Comparison of ENCODE assay signal across 11 mouse cellular contexts in genomic region chr7:116200951-116201351, GRCm38 (mm10).
A peak's percentile ranks its signal among the peaks of the same experiment; 100 is the strongest.
DNase-seq lines count a peak whose midpoint lies in the region; ATAC-seq and TF ChIP-seq lines count a peak whose summit lies in the region.
"Had no signal": no experiment of that assay in that cellular context is flagged by ENCODE, and none has a peak within 500 bp of the region (broad histone marks: within the 10 kb centered on the region; RNA-seq: fewer than 3 reads in every experiment).

No protein-coding gene starts in this region.

- ATAC-seq in heart, embryonic 16.5 days (replicated peaks; ENCODE audit: extremely low read depth, insufficient read depth, low FRiP score), result no peak
- no peak for ATAC-seq in heart, embryonic 11.5 days (replicated peaks; ENCODE audit: insufficient number of reproducible peaks, low FRiP score, low TSS enrichment)
- ATAC-seq in lung, postnatal 0 days, result 0 out of 2 replicates have a peak, but pooled peaks have one; percentile 13
- no peak for ATAC-seq in midbrain, postnatal 0 days (ENCODE audit: low FRiP score)
- ATAC-seq: intestine, embryonic 15.5 days had no signal

- no peak for TF ChIP-seq EP300 in lung, postnatal 0 days (IDR thresholded peaks at IDR 0.05)

- peak overlapping the region; percentile 72 for H3K27ac ChIP-seq in heart, embryonic 16.5 days (ENCODE audit: low read length)
- H3K27ac ChIP-seq in heart, embryonic 11.5 days (ENCODE audit: low read depth, low read length), result no peak overlapping the region; the same call in 1 of the 2 replicates
- no peak overlapping the region for H3K27ac ChIP-seq in lung, postnatal 0 days (ENCODE audit: low read length)
- H3K27ac ChIP-seq in midbrain, postnatal 0 days (ENCODE audit: low read depth, low read length), result no peak overlapping the region
- H3K27ac ChIP-seq: intestine, embryonic 15.5 days; liver, embryonic 14.5 days had no signal

- H3K9me3 ChIP-seq in heart, embryonic 16.5 days (replicated peaks; ENCODE audit: control insufficient read depth, low read length), result no peaks in the 10 kb centered on the region
- H3K9me3 ChIP-seq in heart, embryonic 11.5 days (replicated peaks; ENCODE audit: control insufficient read depth, low read length), result no peaks in the 10 kb centered on the region
- no peaks in the 10 kb centered on the region for H3K9me3 ChIP-seq in lung, postnatal 0 days (ENCODE audit: low read length)
- H3K9me3 ChIP-seq in megakaryocyte, embryonic 14.5 days, result no peaks in the 10 kb centered on the region
- no peaks in the 10 kb centered on the region for H3K9me3 ChIP-seq in midbrain, postnatal 0 days (ENCODE audit: low read length)
- H3K9me3 ChIP-seq: intestine, embryonic 15.5 days had no signal

- TF ChIP-seq POLR2A in lung, adult 2 months (IDR thresholded peaks at IDR 0.05; ENCODE audit: borderline replicate concordance, extremely low read depth, low read depth, low read length), result no peak

- no peaks in the 10 kb centered on the region for H3K36me3 ChIP-seq in heart, embryonic 16.5 days (ENCODE audit: control insufficient read depth, insufficient read depth)
- no peaks in the 10 kb centered on the region for H3K36me3 ChIP-seq in heart, embryonic 11.5 days (ENCODE audit: control insufficient read depth, insufficient read depth, low read length)
- no peaks in the 10 kb centered on the region for H3K36me3 ChIP-seq in lung, postnatal 0 days (ENCODE audit: insufficient read depth, low read length)
- H3K36me3 ChIP-seq in megakaryocyte, embryonic 14.5 days (replicated peaks; ENCODE audit: low read length), result no peaks in the 10 kb centered on the region
- H3K36me3 ChIP-seq in midbrain, postnatal 0 days (ENCODE audit: insufficient read depth, low read length), result no peaks in the 10 kb centered on the region
- H3K36me3 ChIP-seq: intestine, embryonic 15.5 days had no signal

- peaks cover 75% of the 10 kb centered on the region for H3K4me1 ChIP-seq in heart, embryonic 16.5 days (ENCODE audit: control insufficient read depth, insufficient read depth, low read length)
- peaks cover 63% of the 10 kb centered on the region for H3K4me1 ChIP-seq in heart, embryonic 11.5 days (ENCODE audit: control insufficient read depth, insufficient read depth, low read length)
- H3K4me1 ChIP-seq in lung, postnatal 0 days (ENCODE audit: insufficient read depth, low read depth, low read length), result peaks cover 9% of the 10 kb centered on the region
- H3K4me1 ChIP-seq in lung, adult 2 months (ENCODE audit: control insufficient read depth, insufficient read depth, low read length), result no peaks in the 10 kb centered on the region
- H3K4me1 ChIP-seq in megakaryocyte, embryonic 14.5 days, result peaks cover 12% of the 10 kb centered on the region
- H3K4me1 ChIP-seq in midbrain, postnatal 0 days (ENCODE audit: insufficient read depth, low read length), result 0 out of 2 replicates have a peak, but pooled peaks cover 4% of the 10 kb centered on the region

- H3K4me3 ChIP-seq in heart, embryonic 16.5 days (ENCODE audit: low read length), result no peak overlapping the region
- no peak overlapping the region for H3K4me3 ChIP-seq in heart, embryonic 11.5 days (ENCODE audit: low read depth, low read length)
- H3K4me3 ChIP-seq in lung, postnatal 0 days (ENCODE audit: low read depth, low read length), result no peak overlapping the region
- H3K4me3 ChIP-seq in lung, adult 2 months (replicated peaks; ENCODE audit: extremely low read depth, low read depth, low read length), result no peak overlapping the region
- peak overlapping the region; percentile 6 for H3K4me3 ChIP-seq in megakaryocyte, embryonic 14.5 days (replicated peaks)
- no peak overlapping the region for H3K4me3 ChIP-seq in midbrain, postnatal 0 days (ENCODE audit: low read depth, low read length)
- H3K4me3 ChIP-seq: intestine, embryonic 15.5 days had no signal

- no peaks in the 10 kb centered on the region for H3K27me3 ChIP-seq in heart, embryonic 16.5 days (ENCODE audit: control insufficient read depth, insufficient read depth, low read length)
- no peaks in the 10 kb centered on the region for H3K27me3 ChIP-seq in heart, embryonic 11.5 days (ENCODE audit: control insufficient read depth, insufficient read depth, low read length)
- H3K27me3 ChIP-seq in lung, postnatal 0 days (replicated peaks; ENCODE audit: insufficient read depth, low read length), result no peaks in the 10 kb centered on the region
- H3K27me3 ChIP-seq in megakaryocyte, embryonic 14.5 days (replicated peaks), result peaks cover 31% of the 10 kb centered on the region
- no peaks in the 10 kb centered on the region for H3K27me3 ChIP-seq in midbrain, postnatal 0 days (ENCODE audit: insufficient read depth, low read length)
- H3K27me3 ChIP-seq: intestine, embryonic 15.5 days had no signal

- peak; percentile 15 for DNase-seq in cerebellum, adult 9-11 months
- DNase-seq in cerebellum, adult 8-10 months, result no peak
- DNase-seq in lung, postnatal 0 days (ENCODE audit: low spot score), result no peak
- DNase-seq in lung, adult 2 months, result no peak
- DNase-seq in midbrain, postnatal 0 days (ENCODE audit: low spot score), result no peak
- DNase-seq: thymus, adult 2 months had no signal

- no peak for TF ChIP-seq CTCF in lung, postnatal 0 days (IDR thresholded peaks at IDR 0.05)
- TF ChIP-seq CTCF in lung, adult 2 months (IDR thresholded peaks at IDR 0.05; ENCODE audit: insufficient read depth, low read length), result no peak
- no peak for TF ChIP-seq CTCF in midbrain, postnatal 0 days (IDR thresholded peaks at IDR 0.05)

- WGBS in heart, embryonic 16.5 days, result 14% methylated on average over 1 of the region's 1 CpGs
- 53% methylated on average over 1 of the region's 1 CpGs for whole genome bisulfite sequencing in heart, embryonic 11.5 days (ENCODE audit: insufficient replicate concordance)
- WGBS in lung, postnatal 0 days, result 80% methylated on average over 1 of the region's 1 CpGs
- 62% methylated on average over 1 of the region's 1 CpGs for WGBS in lung, adult 2 months
- WGBS in midbrain, postnatal 0 days, result 53% methylated on average over 1 of the region's 1 CpGs

- H3K9ac ChIP-seq in heart, embryonic 16.5 days (ENCODE audit: low read length), result 0 out of 2 replicates have a peak overlapping the region, but pooled peaks have one; percentile 44
- H3K9ac ChIP-seq in heart, embryonic 11.5 days (ENCODE audit: low read depth, low read length), result no peak overlapping the region
- no peak overlapping the region for H3K9ac ChIP-seq in lung, postnatal 0 days (replicated peaks; ENCODE audit: low read depth)
- no peak overlapping the region for H3K9ac ChIP-seq in midbrain, postnatal 0 days (replicated peaks; ENCODE audit: low read length, poor library complexity, severe bottlenecking)
- H3K9ac ChIP-seq: intestine, embryonic 15.5 days; liver, embryonic 14.5 days had no signal

- no peak overlapping the region for H3K4me2 ChIP-seq in heart, embryonic 16.5 days (ENCODE audit: low read depth, low read length)
- H3K4me2 ChIP-seq in heart, embryonic 11.5 days, result no peak overlapping the region
- no peak overlapping the region for H3K4me2 ChIP-seq in lung, postnatal 0 days (replicated peaks; ENCODE audit: low read depth, low read length)
- no peak overlapping the region for H3K4me2 ChIP-seq in midbrain, postnatal 0 days (ENCODE audit: low read depth, low read length, poor library complexity, severe bottlenecking)
- H3K4me2 ChIP-seq: intestine, embryonic 15.5 days had no signal
